ENCODE assay signal across 8 mouse cellular contexts in genomic region chr15:11966367-11966766, GRCm38 (mm10). TPM values are rescaled to one million over a fixed set of nuclear protein-coding genes. Genes with fewer than 3 reads are reported as not detected.
DNase-seq lines count a peak whose midpoint lies in the region; ATAC-seq lines count a peak whose summit lies in the region.

No protein-coding gene starts in this region.

- intact Hi-C loops in heart, postnatal 10 days (cut with DNase I), result loop anchor here (1.0 to 2.0 kb wide), 4 partner anchors 60 to 558 kb away; partner anchors contain the start of gene Npr3

- no peaks in the 10 kb centered on the region for H3K9me3 ChIP-seq in hindbrain, embryonic 10.5 days
- H3K9me3 ChIP-seq in hindbrain, embryonic 13.5 days, result no peaks in the 10 kb centered on the region

- no peak overlapping the region for H3K4me3 ChIP-seq in hindbrain, embryonic 10.5 days
- H3K4me3 ChIP-seq in hindbrain, embryonic 13.5 days, result no peak overlapping the region

- DNase-seq in hindbrain, embryonic 10.5 days (ENCODE audit: low spot score), result peak; percentile 25
- peak; percentile 74 for DNase-seq in right cerebral cortex, postnatal 4 days
- DNase-seq in right cerebral cortex, postnatal 36 days (ENCODE audit: low spot score in 2 of 2), result no peak
- peak; percentile 76 for DNase-seq in adrenal gland, postnatal 10 days
- peak; percentile 55 to 77 for DNase-seq in heart, postnatal 10 days
- no peak for DNase-seq in yolk sac, embryonic 10.5 days (ENCODE audit: low spot score)

- no peak overlapping the region for H3K9ac ChIP-seq in hindbrain, embryonic 13.5 days

- WGBS in hindbrain, embryonic 10.5 days, result 14% methylated on average over 4 of the region's 4 CpGs
- 11% methylated on average over 4 of the region's 4 CpGs for WGBS in hindbrain, embryonic 13.5 days

- ATAC-seq in hindbrain, embryonic 13.5 days (ENCODE audit: low FRiP score), result no peak
- ATAC-seq in megakaryocyte-erythroid progenitor cell, adult 5-6 weeks (replicated peaks; ENCODE audit: low FRiP score, low TSS enrichment, poor library complexity, severe bottlenecking), result 0 out of 2 replicates have a peak, but pooled peaks have one; percentile 37

- H3K36me3 ChIP-seq in hindbrain, embryonic 10.5 days, result no peaks in the 10 kb centered on the region
- no peaks in the 10 kb centered on the region for H3K36me3 ChIP-seq in hindbrain, embryonic 13.5 days

- no peak overlapping the region for H3K4me2 ChIP-seq in hindbrain, embryonic 13.5 days

- no peak overlapping the region for H3K27ac ChIP-seq in hindbrain, embryonic 10.5 days
- no peak overlapping the region for H3K27ac ChIP-seq in hindbrain, embryonic 13.5 days

- H3K27me3 ChIP-seq in hindbrain, embryonic 10.5 days (ENCODE audit: insufficient read depth, poor library complexity, severe bottlenecking), result no peaks in the 10 kb centered on the region
- H3K27me3 ChIP-seq in hindbrain, embryonic 13.5 days, result no peaks in the 10 kb centered on the region

- no peaks in the 10 kb centered on the region for H3K4me1 ChIP-seq in hindbrain, embryonic 10.5 days (replicated peaks)
- H3K4me1 ChIP-seq in hindbrain, embryonic 13.5 days (replicated peaks), result no peaks in the 10 kb centered on the region

RNA-seq across cellular contexts. Expression of gene Sub1, which starts 30.4 kb away (rescaled TPM):
- polyA plus RNA-seq in hindbrain, embryonic 10.5 days (2016; fragmentation: Nextera tagmentation; extraction: Ambion mirVana), result 697 and 720 TPM in 2 replicates
- 618 and 623 TPM in 2 replicates for polyA plus RNA-seq in hindbrain, embryonic 13.5 days (2015; fragmentation: Nextera tagmentation; extraction: Ambion mirVana)
- 100 to 1,000 TPM; 235 to 272 TPM for total RNA-seq in adrenal gland, postnatal 10 days (2021)
- total RNA-seq in heart, postnatal 10 days (2021), result 100 to 1,000 TPM; 142 to 149 TPM
- total RNA-seq in megakaryocyte-erythroid progenitor cell, adult 5-6 weeks (2014; fragmentation: Nextera tagmentation), result 341 and 370 TPM in 2 replicates
- 614 and 656 TPM in 2 replicates for total RNA-seq in megakaryocyte-erythroid progenitor cell, adult 5-6 weeks (2017)

RNA-seq across cellular contexts. Expression of gene Npr3, which starts 59.3 kb away (rescaled TPM):
- polyA plus RNA-seq in hindbrain, embryonic 10.5 days (2016; fragmentation: Nextera tagmentation; extraction: Ambion mirVana), result 3.1 and 3.7 TPM in 2 replicates
- 1.8 and 2.7 TPM in 2 replicates for polyA plus RNA-seq in hindbrain, embryonic 13.5 days (2015; fragmentation: Nextera tagmentation; extraction: Ambion mirVana)
- total RNA-seq in adrenal gland, postnatal 10 days (2021), result 10 to 100 TPM; 28.4 to 36.5 TPM
- 10 to 100 TPM; 29.2 to 32.9 TPM for total RNA-seq in heart, postnatal 10 days (2021)
- not detected in 2 replicates for total RNA-seq in megakaryocyte-erythroid progenitor cell, adult 5-6 weeks (2014; fragmentation: Nextera tagmentation)
- not detected in 2 replicates for total RNA-seq in megakaryocyte-erythroid progenitor cell, adult 5-6 weeks (2017)

Comparison
In these comparisons a context has a peak if more than half of its experiments do, and no peak if none do; other contexts are left out.
1. DNase-seq: peak in hindbrain, embryonic 10.5 days (single experiment), right cerebral cortex, postnatal 4 days (single experiment), adrenal gland, postnatal 10 days (single experiment) and heart, postnatal 10 days (2 of 2); none in right cerebral cortex, postnatal 36 days (0 of 2) and yolk sac, embryonic 10.5 days (single experiment).
2. RNA of gene Npr3, which starts 59.3 kb away (total RNA-seq): 28.4 to 36.5 TPM in adrenal gland, postnatal 10 days and 29.2 to 32.9 TPM in heart, postnatal 10 days; not detected in megakaryocyte-erythroid progenitor cell, adult 5-6 weeks; every median in the first group is over 10 times any median in the second.